ENCODE assay signal across 8 mouse cellular contexts in genomic region chr2:31067696-31068245, GRCm38 (mm10).
A peak's percentile ranks its signal among the peaks of the same experiment; 100 is the strongest.
DNase-seq lines count a peak whose midpoint lies in the region; ATAC-seq lines count a peak whose summit lies in the region.

No protein-coding gene starts in this region.

- H3K27ac ChIP-seq in kidney, embryonic 16.5 days (ENCODE audit: low read length) = peak overlapping the region; percentile 93
- peak overlapping the region; percentile 45 for H3K27ac ChIP-seq in brown adipose tissue, adult 24 weeks (replicated peaks; ENCODE audit: low read depth, low read length)
- peak overlapping the region; percentile 88 for H3K27ac ChIP-seq in forebrain, embryonic 12.5 days
- peak overlapping the region; percentile 91 for H3K27ac ChIP-seq in midbrain, embryonic 10.5 days (replicated peaks)

- no peak overlapping the region for H3K4me2 ChIP-seq in kidney, embryonic 16.5 days (replicated peaks; ENCODE audit: low read depth, low read length)
- no peak overlapping the region for H3K4me2 ChIP-seq in forebrain, embryonic 12.5 days

- no peak for DNase-seq in kidney, adult 18-20 months
- no peak for DNase-seq in midbrain, embryonic 10.5 days (ENCODE audit: low spot score)
- no peak for DNase-seq in cerebellum, adult 9-10 months
- DNase-seq in ovary, postnatal 36 days (ENCODE audit: low spot score) = no peak

- peak overlapping the region; percentile 51; the same call in 1 of the 2 replicates for H3K9ac ChIP-seq in kidney, embryonic 16.5 days (replicated peaks; ENCODE audit: low read length)
- no peak overlapping the region for H3K9ac ChIP-seq in forebrain, embryonic 12.5 days

- peaks cover 9% of the 10 kb centered on the region; the same call in 1 of the 2 replicates for H3K36me3 ChIP-seq in kidney, embryonic 16.5 days (ENCODE audit: insufficient read depth, low read length)
- H3K36me3 ChIP-seq in forebrain, embryonic 12.5 days (replicated peaks) = no peaks in the 10 kb centered on the region; the same call in 1 of the 2 replicates
- H3K36me3 ChIP-seq in midbrain, embryonic 10.5 days = peaks cover 11% of the 10 kb centered on the region

- WGBS in kidney, embryonic 16.5 days = 62% methylated on average over 7 of the region's 7 CpGs
- 41% methylated on average over 7 of the region's 7 CpGs for WGBS in forebrain, embryonic 12.5 days
- WGBS in midbrain, embryonic 10.5 days = 51% methylated on average over 7 of the region's 7 CpGs

- H3K9me3 ChIP-seq in kidney, embryonic 16.5 days (ENCODE audit: low read length) = 0 out of 2 replicates have a peak, but pooled peaks cover 6% of the 10 kb centered on the region
- H3K9me3 ChIP-seq in forebrain, embryonic 12.5 days = peaks cover 4% of the 10 kb centered on the region; the same call in 1 of the 2 replicates
- H3K9me3 ChIP-seq in midbrain, embryonic 10.5 days (replicated peaks) = peaks cover 8% of the 10 kb centered on the region; the same call in 1 of the 2 replicates

- no peaks in the 10 kb centered on the region for H3K27me3 ChIP-seq in kidney, embryonic 16.5 days (ENCODE audit: insufficient read depth, low read length)
- no peaks in the 10 kb centered on the region for H3K27me3 ChIP-seq in forebrain, embryonic 12.5 days
- no peaks in the 10 kb centered on the region for H3K27me3 ChIP-seq in midbrain, embryonic 10.5 days (ENCODE audit: low read depth, poor library complexity, severe bottlenecking)

- no peak overlapping the region for H3K4me3 ChIP-seq in kidney, embryonic 16.5 days (ENCODE audit: low read length)
- H3K4me3 ChIP-seq in brown adipose tissue, adult 24 weeks (ENCODE audit: insufficient read depth, low read depth, low read length) = no peak overlapping the region
- H3K4me3 ChIP-seq in forebrain, embryonic 12.5 days (replicated peaks) = no peak overlapping the region
- H3K4me3 ChIP-seq in midbrain, embryonic 10.5 days = 0 out of 2 replicates have a peak overlapping the region, but pooled peaks have one; percentile 21

- peak; percentile 67 for ATAC-seq in kidney, embryonic 16.5 days (ENCODE audit: low FRiP score, low TSS enrichment)
- ATAC-seq in forebrain, embryonic 12.5 days (ENCODE audit: low FRiP score) = peak; percentile 46
- no peak for ATAC-seq in CD4-positive, CD25-positive, alpha-beta regulatory T cell, adult 4 months

- peaks cover 27% of the 10 kb centered on the region for H3K4me1 ChIP-seq in kidney, embryonic 16.5 days (ENCODE audit: insufficient read depth, low read length)
- peaks cover 12% of the 10 kb centered on the region for H3K4me1 ChIP-seq in brown adipose tissue, adult 24 weeks (ENCODE audit: control insufficient read depth, insufficient read depth, insufficient read length, low read length)
- peaks cover 22% of the 10 kb centered on the region for H3K4me1 ChIP-seq in forebrain, embryonic 12.5 days
- H3K4me1 ChIP-seq in midbrain, embryonic 10.5 days = peaks cover 31% of the 10 kb centered on the region
